Mouse (Mus musculus) left cerebral cortex, adult 18-20 months (tissue): ENCODE measurements around the gene D630045J12Rik. TPM values are rescaled to one million over a fixed set of nuclear protein-coding genes. Genes with fewer than 3 reads are reported as not detected.

Experiments used
- DNase-seq, 2 experiments: peaks; one replicate each; pipeline ENCODE4 v3.0.0; 2021 to 2022; ENCODE audit warnings: low spot score in 2 of 2, mixed read lengths in 1 of 2
- total RNA-seq, 2 experiments: library from RNA; stranded (reverse); gene quantifications; 2 replicates each; pipeline ENCODE4 v1.2.3; 2021

Gene D630045J12Rik
- total RNA-seq, 2 experiments from 2014 or later = 38.0 to 38.3 TPM

DNA sequence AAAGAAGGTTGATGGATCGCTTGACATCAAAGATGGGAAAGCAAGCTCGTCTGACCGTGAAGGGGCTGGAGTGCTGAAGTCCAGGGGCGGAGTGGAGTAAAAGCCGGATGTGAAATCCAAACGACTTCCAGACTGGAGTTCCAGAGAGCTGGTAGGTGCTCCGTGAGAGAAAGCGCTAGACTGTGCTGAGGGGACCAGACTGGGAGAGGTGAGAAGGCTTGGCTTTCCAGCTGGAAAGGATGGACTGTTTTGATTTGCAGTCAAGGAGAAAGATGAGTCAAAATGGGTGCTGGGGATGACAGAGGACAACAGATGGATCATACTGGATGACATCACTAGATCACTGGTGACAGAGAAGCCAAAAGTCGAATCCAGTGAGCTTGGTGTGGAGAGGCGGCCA lies 58.5 kb downstream of the D630045J12Rik start:
- no peak for DNase-seq

DNA sequence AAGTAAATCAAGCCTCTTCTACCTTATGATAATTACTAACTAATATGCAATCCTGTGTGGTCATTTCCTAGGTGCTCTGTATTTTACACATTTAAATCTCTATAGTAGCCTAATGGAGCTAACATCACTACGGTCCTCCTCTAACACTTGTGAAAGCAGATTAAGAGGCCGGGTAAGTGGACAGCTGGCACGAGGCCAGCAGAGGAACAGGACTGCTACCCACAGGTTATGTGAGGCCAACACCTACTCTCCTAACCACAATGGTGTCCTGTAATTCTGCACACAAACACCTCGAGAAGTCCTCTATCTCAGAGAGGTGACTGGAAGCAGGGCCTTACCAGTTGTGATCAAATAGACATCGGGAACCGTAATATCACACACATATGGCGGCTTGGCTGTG lies 59.8 kb downstream of the D630045J12Rik start:
- DNase-seq = no peak

DNA sequence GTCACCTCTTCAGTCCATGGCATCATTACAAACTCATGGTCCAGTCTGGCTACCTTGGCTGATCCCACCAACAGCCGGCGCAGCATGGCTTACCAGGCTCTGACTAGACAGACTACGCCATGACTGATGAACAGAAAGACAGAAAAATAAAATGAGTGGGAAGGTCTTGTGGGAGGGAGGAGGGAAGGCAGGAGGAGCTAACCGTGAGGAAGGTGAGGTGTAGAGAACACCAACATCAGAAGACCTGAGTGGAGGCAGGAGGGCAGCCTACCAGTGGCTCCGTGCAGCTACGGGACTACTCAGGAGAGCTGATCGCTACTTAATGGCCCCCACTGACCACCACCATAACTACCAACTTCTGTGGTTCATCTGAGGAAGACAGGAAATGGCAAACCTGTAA lies 60.9 kb downstream of the D630045J12Rik start:
- DNase-seq = no peak

DNA sequence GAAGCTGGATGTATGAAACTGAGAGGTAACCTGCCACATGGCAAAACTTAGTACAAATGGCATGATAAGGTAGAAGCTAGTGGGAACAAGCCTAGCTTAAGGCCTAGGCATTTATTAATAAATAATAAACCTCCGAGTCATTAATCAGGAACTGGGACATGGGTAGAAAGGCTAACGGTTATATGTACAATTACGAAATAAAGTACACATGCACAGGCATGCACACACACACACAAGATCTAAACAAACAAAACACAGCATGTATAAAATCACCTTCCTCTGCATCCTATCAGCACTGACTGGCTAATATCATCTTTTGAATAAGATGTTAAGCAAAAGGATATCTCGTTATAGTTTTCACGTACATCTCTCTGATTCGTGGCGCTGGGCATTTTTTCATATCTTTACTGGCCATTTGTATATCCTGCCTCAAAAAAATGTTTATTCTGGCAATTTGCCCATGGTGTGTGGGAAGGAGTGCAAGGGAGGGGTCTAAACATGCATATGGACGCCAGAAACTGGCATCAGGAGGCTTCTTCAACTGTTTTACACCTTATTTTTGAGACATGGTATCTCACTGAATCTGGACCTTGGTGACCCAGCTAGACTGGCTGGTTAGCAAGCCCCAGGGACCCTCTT lies 67.4 kb downstream of the D630045J12Rik start:
- no peak for DNase-seq

DNA sequence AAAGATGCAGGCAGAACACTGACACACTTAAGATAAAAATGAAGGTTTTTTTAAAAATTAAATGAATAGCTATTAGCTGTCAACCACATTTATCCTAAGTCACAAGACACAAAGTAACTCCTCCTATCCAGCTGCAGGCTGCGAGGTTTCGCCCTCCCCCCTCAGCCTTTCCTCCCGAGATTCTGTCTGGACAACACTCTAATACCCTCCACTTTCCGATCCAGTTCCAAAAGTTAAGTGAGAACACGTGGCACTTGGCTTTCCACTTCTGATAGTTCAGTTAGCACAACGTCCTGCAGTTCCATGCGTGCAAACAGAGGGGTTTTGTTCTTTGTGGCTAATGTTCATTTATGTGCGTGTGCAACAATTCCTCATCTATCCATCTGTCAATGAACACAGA lies 69.0 kb downstream of the D630045J12Rik start:
- DNase-seq = no peak

DNA sequence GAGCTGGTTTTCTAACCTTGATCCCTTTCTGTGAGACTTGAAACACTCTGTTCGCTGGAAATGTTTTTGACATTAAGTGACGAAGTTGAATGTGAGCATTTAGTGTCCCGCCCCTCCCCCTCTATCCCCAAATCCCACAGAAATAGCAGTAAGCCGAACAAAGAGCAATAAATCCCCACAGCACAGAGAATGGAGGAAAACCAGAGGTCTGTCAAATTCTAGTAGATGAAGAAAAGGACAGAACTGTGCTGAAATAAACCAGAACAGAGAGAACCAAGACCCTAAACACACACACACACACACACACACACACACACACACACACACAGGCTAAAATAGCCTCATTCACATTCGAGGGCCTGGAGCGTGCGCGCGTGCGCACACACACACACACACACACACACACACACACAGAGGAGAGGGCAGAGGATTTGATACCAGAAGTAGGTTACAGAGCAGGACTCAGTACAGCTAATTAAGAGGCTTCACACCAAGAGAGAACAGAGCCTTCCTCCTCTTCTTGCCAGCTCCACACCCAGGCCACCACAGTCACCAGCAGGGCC lies 72.0 kb downstream of the D630045J12Rik start:
- no peak for DNase-seq

DNA sequence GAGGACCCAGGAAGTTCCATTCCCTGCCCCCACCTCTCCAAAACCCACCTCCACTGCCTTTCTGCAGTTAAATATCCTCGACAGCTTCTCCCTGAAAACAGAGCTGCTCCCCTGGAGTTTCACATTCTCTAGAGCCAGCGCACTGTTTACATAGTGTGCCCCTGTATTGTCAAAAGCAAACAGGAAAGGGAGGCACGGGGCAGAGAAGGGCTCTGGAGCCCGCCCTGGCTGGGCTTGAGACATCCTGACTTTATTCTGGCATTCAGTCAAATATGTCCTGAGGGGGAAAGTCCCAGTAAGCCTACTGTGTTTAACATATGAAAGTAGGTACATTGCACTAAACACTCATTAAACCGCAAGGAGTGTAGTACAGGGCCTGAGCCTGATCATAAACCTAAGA lies 73.1 kb downstream of the D630045J12Rik start:
- no peak for DNase-seq

DNA sequence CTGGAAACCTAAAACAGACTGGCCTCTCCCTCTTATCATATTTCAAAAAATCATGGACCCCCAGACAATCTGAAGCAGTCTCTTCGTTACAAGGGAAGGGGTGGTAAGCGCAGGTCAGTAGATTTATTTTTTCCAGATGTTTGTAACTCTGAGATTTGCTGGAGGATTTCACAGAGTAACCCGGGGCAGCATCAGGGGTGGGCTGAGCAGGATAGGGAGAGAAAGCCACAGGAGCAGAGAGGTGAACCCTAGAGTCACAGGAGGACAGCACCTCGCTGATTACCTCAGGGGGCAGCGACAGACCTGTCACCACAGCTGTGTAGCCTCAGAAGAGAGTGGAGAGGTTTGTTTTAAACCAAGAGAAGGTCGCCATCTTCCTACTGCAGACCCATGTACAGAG lies 88.4 kb downstream of the D630045J12Rik start:
- no peak for DNase-seq

DNA sequence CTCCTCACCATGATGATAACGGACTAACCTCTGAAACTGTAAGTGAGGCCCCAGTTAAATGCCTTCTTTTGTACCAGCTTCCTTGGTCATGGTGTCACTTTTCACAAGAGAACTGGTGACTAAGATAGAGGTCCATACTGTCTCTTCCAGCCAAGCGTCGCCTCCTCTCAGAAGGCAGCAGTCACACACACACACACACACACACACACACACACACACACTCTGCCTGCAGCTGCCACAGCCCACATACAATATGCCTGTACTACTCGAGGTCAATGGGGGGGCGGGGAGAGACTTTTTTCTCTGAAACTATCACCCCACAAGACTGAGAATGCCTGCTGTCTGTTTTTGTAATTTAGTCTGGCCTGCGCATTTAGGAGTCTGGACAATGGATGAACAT lies 89.1 kb downstream of the D630045J12Rik start:
- DNase-seq = peak in 1 of 2 experiments; percentile 41

DNA sequence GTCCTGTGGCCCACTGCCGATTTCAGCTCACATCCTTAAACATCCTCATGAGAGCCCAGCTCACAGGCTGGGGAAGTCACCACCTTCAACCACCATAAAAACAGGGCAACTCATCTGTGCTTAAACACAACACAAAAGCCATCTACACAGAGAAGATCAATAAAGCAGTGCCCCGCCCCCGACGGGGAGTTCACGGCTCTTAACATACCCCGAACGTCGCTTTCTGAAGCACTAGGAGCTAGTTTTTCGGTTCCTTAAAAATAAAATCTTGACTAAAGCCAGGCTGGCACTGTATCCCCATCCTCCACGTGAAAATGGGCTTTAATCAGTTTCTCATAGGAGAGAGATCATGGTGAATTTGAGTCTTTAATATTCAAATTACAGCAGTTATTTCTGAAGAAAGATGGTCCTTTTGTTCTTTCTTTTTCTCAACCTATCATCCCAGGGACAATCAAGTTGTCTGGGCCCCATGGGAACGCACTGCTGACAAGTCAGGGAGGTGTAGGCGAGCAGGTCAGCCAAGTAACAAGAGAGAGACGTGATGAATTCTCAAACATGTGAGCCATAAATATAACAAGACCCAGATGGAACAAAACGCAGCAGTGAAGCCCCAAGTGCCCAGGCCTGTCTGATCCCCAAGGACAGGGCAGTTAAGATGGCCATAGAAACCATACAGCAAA lies 90.8 kb downstream of the D630045J12Rik start:
- DNase-seq = no peak

DNA sequence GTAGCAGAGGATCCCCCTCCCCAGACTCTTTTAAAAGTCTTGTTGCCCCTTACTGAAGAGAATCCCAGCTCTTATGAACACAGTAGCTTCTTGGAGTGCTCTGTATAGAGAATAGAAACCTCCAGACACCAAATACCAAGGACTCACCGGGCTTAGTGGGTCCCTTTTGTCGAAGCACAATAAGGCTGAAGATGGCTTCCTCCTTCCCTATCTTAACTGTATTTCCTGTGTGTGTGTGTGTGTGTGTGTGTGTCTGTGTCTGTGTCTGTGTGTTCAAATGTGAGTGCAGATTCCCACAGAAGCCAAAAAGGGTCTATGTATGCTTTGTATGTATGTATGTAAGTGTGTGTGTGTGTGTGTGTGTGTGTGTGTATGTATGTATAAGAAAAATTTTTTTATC lies 93.3 kb downstream of the D630045J12Rik start:
- no peak for DNase-seq

DNA sequence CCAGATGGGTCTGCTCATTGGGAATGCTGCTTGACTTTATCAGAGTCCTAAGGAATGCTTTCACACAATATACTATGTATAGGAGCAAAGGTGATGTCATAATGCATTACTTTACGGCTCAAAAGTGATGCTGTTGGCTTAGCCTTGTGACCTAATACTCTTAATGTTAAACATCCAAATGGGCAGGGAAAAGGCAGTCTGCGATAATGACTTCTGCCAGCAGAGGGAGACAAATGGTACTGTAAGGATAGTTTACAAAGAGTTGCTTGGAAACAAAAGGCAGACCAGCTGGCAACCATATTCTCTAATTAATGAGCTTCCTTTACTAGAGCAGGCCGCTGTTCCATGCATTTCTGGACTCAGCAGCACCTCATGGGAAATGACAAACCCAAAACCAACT lies 93.7 kb downstream of the D630045J12Rik start:
- DNase-seq = peak; percentile 74 to 90

DNA sequence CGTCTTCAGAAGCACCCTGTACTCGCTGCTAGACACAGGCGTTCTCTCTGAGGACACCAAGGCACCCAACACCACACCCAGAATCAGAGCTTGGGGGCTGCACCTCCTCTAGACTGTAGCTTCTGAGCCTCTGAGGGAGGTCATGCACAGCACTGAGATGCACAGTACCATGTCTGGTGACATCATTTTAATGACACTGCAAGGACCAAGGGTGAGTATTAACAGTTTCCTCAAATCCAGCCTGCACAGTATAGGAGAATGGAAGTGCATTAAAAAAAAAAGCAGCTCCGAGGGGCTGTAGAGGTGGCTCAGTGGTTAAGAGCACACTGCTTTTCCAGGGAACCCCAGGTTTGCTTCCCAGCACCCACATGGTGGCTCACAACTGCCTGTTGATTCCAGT lies 94.2 kb downstream of the D630045J12Rik start:
- no peak for DNase-seq

DNA sequence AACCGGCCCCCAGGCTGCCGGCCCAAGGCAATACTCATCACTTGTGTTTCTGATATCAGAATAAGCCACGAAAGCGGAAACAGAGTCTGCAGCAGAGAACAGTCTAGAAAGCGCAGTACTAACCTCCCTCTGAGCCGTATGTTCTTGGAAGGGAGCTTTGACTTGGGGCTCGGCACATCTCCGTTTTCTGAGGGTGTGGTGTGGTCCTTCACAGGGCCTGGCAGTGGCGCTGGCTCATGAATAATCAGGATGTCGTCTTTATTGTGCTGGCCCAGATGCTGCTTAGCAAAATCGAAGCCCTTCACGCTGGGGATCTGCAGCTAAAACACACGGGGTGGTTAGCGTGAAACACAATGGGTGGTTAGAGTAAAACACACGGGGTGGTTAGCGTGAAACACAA lies 95.9 kb downstream of the D630045J12Rik start:
- DNase-seq = no peak

DNA sequence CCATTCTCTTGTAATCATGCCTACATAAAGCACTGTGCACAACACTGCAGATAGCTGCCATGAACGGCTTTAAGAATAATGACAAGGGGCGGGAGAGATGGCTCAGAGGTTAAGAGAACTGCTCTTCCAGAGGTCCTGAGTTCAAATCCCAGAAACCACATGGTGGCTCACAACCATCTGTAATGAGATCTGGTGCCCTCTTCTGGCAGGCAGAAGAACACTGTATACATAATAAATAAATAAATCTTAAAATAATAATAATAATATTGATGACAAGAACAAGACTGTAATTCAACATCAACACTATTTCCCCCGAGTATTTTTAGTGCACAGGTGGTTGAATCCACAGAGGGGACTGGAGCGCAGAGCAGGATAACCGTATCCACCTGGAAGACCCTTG lies 97.6 kb downstream of the D630045J12Rik start:
- no peak for DNase-seq

DNA sequence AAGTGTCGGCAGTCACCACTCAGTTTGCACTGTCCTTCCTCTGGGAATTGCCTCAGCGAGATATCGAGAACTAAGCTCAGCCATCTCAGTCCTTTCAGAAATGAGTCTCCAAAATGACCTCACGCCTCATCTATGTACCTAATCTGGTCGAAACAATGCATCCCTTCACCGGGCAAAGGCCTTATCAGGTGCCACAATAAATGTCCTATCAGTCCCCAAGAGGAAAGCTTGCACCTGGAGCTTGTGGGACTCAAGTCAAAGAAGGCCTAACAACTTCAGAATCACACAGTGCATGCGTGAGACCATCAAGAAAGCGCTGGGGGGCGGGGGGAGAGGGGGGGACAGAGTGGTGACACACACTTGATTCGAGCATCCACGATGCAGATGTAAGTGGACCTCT lies 101.5 kb downstream of the D630045J12Rik start:
- DNase-seq = no peak

DNA sequence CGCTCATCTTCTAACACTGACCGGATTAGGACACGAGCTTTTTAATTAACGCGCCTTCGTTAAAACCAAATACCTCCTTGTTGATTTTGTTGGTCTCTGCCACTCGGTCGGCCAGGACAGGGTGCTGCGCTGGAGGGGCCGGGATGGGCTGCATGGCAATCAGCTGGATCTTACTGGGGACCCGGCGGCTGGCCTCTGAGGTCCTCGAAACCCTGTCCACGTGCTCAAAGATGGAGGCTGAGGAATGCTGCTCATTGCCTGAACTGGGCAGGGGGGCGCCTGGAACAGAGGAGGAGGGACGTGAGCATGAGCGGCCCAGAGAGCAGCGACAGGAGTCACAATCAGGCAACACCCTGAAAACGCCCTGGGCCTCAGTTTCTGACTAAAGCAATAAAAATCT lies 104.3 kb downstream of the D630045J12Rik start:
- no peak for DNase-seq

DNA sequence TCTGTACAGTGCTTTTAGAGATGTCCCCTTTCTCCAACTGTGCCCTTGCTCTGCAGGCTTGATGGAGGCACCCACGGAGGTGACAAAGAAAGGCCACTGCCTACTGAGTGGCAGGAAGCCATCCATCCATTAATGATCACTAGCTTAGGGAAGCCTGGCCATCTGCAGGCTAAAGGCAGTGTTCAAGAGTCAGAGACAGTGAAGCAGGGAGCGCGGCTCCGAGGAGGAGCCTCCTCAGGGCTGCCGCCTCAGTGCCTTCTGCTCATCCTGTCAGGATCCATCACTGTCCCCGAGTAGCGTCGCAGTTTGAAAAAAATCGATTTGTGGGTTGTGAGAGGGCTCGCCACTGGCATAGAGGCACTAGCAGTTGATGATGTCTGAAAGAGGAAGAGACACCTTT lies 105.2 kb downstream of the D630045J12Rik start:
- DNase-seq = no peak

DNA sequence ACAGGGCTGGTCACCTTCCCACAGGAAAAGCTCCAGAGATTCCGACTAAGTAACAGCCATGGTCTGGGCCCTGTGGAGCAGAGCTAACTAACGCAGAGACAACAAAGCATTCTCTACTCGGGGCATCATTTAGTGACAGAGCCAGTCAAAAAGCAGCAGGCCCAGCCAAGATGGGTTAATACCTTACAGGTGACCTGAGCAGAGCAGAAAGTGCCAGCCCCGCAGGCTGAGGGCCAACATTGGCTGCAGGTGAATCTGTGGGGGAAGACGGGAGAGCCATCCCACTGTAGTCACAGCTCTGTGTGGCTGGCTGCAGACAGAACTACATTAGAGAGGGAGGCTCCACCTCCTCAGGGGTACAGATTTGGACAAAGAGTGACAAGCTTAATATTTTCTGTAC lies 106.5 kb downstream of the D630045J12Rik start:
- DNase-seq = no peak

DNA sequence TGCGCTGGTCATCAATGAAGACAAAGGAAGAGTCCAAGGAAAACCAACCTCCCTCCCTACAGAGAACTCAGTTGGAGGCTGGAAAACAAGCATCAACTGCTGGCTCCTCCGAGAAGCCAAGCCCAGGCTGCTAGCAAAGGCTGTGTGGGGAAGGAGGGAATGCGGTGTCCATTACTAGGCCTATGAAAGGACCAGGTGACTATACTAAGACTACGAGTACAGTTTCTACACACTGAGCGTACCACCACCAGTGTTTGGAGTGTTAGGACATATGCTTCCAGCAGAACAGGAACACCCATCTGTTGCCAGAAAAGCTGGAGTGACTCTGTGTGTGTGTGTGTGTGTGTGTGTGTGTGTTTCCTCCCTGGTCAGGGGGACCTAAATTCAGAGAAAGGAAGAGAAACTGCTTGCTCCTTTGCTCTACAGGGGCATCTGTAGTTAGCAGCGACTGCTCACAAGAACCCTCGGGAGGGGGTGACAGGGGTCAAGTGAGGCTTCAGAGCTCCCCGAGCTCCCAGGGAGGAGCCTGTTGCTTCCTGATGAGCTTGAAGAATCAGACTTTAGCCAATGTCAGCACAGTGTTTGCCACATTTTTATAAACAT lies 108.2 kb downstream of the D630045J12Rik start:
- no peak for DNase-seq

DNA sequence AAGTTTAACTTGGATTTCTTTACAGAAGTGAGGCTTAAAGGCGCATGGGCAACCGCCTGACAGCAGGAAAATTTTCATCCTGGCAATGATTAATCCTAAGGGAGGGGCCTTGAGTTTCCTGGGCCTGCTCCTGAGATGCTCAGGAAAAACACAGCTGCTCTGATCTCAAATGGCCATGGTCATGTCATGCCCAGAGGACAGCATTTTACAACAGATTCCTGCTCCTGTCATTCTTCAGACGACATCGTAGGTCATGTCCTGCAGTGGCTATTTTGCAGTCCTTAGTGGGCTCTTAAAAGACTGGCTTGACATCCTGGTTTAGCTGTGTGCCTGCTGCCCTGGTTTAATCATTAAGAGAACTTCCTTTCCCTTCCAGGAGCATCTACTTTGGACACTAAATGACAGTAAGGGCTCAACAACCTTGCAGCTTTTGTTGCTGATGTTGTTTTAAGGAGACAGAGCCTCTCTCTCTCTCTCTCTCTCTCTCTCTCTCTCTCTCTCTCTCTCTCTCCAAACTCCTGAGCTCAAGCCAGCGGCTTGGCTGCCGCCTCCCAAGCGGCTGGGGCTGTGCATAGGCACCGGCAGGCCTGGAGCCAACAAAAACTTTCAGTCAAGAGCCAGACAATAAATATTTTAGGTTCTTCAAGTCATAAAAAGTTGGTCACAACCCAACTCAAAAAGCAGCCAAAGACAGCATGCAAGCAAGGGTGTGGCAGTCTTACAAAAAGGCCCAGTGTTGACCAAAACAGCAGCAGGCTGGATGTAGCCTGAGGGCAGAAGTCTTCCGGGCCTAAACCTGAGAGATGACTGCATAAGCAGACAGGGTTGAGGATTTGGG lies 109.4 kb downstream of the D630045J12Rik start:
- no peak for DNase-seq

DNA sequence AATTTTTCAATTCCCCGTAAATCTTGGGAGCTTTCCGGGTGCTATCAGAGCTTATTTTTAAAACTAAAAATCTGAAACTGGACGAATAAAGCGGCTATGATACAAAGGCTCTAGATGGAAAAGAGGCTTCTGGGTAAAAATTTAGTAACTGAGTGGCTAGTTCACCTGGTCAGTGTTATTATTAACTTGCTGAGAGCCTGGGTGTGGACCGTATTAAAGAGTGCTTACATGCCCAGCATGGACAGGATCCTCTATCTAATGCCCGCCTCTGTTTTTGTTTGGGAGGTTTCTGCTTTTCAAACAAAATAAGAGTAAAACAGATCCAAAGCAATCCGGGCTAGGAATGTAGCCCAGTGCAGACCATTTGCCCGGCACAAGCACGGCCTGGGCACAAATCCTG lies 113.4 kb downstream of the D630045J12Rik start:
- DNase-seq = no peak
